Mouse (Mus musculus) embryonic fibroblast, embryonic 13.5 days (primary cell): ENCODE data around the gene Coil.

Experiments used
- CTCF ChIP-seq: IDR thresholded peaks from 2 replicates; pipeline ENCODE4 v1.5.1; 2011; ENCODE audit warnings: mild to moderate bottlenecking, control low read depth, low read length, moderate library complexity, borderline replicate concordance; ENCODE audit not compliant: insufficient read depth
- POLR2A ChIP-seq: IDR thresholded peaks from 2 replicates; pipeline ENCODE4 v1.6.1; 2011; ENCODE audit warnings: low read depth, mild to moderate bottlenecking, control low read depth, low read length, moderate library complexity

- TF ChIP-seq CTCF (no peak), POLR2A (no peak)
Observed at GRCm38 (mm10) chr11:89009066-89009465, 39.0 kb downstream of the Coil start.
